Mouse (Mus musculus): ENCODE measurements around the gene Cyp24a1. TPM values are rescaled to one million over a fixed set of nuclear protein-coding genes. Genes with fewer than 3 reads are reported as not detected.
A peak's percentile ranks its signal among the peaks of the same experiment; 100 is the strongest.
"Not testable (repeated sequence)": the region's sequence is repeated elsewhere in the genome, so short reads cannot be mapped to it uniquely, and the experiment has no call there.

Cyp24a1 gene
- total RNA-seq, 2 experiments from 2014 or later: not detected

- DNase-seq: no peak
Observed at GRCm38 (mm10) chr2:170494784-170495710, 1.9 kb downstream of the Cyp24a1 start.

DNA sequence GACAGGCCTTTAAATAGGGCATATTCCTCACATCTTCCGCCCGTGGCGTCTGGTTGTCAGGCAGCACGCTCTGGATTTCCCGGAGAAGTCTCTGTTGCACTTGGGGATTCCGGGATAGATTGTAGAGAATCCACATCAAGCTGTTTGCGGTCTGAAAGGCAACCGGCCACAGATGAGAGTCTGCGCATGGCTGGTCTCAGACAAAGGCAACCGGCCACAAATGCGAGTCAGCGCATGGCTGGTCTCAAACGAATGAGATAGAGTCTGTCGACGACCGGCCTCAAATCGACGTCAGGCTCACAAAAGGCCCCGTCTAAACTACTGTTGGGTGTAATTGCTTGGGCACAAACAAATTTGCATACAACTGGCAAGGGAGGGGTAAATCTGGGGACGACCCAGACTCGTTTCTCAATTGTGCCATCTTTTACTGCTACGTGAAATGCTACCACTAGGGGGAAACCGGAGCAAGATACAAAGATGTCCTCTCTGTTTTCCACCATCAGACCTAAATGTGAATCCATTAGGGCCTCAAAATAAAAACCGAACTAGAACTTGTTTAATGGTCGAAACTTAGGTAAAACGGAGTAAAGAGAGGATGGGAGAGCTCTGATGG is 8.9 kb downstream of the Cyp24a1 start:
- no peak for DNase-seq

DNA sequence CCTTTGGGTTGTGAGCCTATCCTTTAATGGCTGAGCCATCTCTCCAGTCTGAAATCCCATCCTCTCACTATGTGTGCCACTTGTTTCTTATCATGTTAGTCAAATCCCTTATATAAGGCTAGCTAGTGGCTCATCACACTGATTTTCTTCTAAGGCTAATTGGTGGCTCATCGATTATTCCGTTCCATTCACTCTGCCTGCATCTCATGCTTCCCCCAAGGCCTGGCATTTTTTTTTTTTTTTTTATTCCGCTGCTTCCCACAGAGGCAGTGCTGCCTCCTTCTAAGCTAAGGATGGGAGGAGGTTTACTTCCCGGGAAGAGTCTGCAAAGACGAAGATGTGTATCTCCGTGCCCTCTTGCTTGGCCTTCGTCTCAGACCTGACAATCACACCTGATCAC is 9.7 kb downstream of the Cyp24a1 start:
- DNase-seq: no peak

GRCm38 (mm10) chr2:170483914-170484313 is 13.0 kb downstream of the Cyp24a1 start:
- no peak for DNase-seq

- no peak for DNase-seq
Observed at GRCm38 (mm10) chr2:170482019-170482540, 14.9 kb downstream of the Cyp24a1 start.

GRCm38 (mm10) chr2:170476643-170477042 is 20.3 kb downstream of the Cyp24a1 start:
- no peak for DNase-seq

GRCm38 (mm10) chr2:170476215-170476614 is 20.7 kb downstream of the Cyp24a1 start:
- no peak for DNase-seq

DNA sequence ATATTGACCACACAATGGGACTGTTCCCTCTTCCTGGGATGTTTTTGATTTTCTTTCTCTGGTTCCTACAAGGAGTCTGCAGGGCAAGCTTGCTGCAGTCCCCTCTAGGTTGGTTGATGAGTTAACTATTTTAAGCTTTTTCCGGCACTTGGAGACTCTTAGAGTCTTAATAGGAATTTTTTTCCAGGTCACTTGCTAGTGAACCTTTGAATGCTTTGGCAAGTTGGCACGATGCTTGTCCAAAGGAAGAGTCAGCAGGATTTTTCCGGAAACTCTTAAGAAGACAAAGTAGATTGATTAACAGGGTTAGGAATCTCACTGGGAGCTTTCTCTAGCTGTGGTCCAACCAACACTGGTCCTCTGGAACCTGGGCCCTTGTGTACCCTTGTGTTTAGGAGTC is 21.8 kb downstream of the Cyp24a1 start:
- no peak for DNase-seq

- no peak for DNase-seq
Observed at GRCm38 (mm10) chr2:170474125-170474524, 22.8 kb downstream of the Cyp24a1 start.

DNA sequence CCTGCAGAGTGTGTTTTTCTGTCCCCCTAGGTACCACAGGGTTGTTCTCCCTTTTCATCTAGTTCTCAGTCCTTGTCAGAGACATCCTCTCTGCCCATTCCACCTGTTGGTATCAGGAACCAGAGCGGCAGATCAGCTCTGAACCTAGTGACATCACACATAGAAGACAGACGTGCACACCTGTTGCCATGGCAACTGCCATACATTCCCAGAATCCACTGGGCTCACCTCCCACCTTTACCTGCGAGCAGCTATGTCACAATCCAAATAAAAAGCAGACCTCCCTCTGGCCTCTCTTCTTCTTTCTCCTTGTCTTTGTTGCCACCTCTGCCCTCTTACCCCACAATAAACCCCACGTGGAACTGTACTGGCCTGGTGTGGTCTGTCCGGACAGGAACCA is 26.4 kb downstream of the Cyp24a1 start:
- DNase-seq: no peak

GRCm38 (mm10) chr2:170469616-170470308 is 27.2 kb downstream of the Cyp24a1 start:
- DNase-seq: no peak

DNA sequence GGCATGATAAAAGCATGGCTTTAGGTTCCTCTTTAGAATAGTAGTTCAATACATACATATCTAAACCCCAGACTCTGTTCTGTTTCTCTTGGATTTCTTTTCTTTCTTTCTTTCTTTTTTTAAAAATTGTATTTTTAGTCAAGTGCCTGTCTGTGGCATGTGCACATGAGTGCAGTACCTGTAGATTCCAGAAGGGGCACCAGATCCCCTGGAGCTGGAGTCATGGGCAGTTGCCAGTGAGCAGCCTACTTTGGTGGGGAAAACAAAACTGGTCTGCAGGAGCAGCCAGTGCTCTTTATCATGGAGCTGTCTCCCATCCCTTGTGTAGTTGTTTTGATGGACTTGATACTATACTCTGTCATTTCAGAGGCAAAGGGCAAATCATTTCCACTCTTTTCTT is 28.9 kb downstream of the Cyp24a1 start:
- no peak for DNase-seq

GRCm38 (mm10) chr2:170464817-170465216 is 32.1 kb downstream of the Cyp24a1 start:
- no peak for DNase-seq

GRCm38 (mm10) chr2:170461652-170462051 is 35.3 kb downstream of the Cyp24a1 start:
- DNase-seq: no peak

DNA sequence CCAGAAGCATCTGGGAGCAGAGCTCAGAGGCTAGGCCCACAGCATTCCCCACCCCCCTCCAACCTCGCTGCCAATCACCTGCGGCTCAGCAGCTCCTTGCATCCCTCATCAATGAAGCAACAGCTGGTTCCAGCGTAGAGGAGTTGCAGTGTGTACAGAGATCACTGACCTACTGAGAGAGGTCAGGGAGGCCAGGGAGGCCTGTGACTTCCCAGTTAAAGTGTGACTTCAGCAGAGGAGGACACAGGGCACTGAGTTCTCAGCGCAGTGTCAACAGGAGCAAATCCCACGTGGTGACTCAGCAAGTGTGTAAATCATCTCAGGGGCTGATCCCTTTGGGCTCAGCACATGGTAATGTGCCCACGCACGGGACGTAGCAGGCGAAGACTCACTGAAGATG is 37.1 kb downstream of the Cyp24a1 start:
- no peak for DNase-seq

DNA sequence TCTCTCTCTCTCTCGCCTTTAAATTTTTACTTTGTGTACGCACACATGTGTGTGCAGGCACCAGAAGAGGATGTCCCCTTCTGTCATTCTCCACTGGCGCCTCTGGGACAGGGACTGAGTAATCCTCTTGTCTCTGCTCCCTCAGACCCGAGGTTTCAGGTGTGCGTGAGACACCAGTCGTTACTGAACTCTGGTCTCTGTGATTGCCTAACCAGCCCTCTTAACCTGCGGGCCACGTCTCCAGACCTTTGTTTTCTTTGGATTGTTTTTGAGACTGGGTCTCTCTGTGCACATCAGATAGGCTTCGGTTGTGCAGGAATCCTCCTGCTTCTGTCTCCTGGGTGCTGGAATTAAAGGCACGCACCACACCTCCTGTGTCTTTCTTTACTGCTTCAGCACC is 37.8 kb downstream of the Cyp24a1 start:
- DNase-seq: no peak

DNA sequence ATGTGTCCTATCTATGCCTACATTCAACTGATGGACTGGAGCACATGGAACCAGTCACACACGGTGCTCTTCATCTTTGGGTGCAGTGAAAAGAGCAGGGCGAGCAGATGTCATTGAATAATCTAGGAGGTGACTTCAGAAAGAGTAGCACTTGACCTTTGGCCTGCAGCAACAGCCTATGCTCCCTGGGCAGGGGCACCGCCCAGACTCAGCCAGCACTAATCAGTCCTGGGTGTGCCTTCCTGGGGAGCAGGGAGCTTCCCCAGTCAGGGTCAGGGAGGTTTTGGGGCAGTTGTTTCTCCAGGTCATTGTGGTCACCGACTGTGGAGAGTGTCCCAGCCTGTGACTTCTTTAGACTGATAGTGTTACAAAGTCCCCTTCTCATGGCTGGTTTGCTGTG is 43.1 kb downstream of the Cyp24a1 start:
- DNase-seq: not testable (repeated sequence)

DNA sequence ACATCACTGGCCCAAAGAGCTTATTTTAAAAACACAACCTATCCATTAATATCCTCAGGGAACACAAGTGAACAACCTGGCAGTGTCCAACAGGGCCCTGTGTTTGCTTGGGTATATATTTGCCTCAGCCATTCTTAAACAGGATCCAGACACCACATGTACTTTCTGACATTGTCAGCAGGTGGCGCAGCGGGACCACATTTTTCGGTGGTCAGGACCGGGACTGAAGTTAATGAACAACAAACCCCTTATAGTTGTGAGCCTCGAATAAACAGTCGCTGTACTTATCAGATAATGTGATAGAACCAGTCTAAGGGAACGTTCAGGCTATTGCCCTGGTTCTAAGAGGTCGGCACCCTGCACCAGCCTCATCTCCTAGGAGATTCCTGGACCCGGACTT is 46.0 kb downstream of the Cyp24a1 start:
- peak; percentile 31 for DNase-seq

DNA sequence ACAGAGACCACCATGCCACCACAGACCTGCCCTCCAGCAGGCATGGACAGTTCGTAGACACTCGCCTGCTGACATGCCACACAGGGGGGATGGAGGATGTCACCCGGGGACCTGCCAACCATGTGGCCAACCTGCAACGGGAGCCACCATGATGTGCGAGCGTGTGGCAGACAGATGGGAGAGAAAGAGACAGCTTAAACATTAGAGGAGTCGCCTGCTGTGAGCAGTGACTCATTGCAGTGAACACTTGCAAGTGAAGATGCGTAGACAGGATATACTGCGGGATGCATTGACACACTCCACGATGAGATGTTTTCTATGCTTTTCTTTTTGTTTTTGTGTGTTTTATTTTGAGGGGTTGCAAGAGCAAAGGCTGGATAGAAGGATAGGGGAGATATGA is 49.3 kb downstream of the Cyp24a1 start:
- no peak for DNase-seq

- DNase-seq: no peak
Observed at GRCm38 (mm10) chr2:170446843-170447383, 50.0 kb downstream of the Cyp24a1 start.

GRCm38 (mm10) chr2:170445861-170446260 is 51.1 kb downstream of the Cyp24a1 start:
- DNase-seq: no peak

GRCm38 (mm10) chr2:170442535-170442934 is 54.4 kb downstream of the Cyp24a1 start:
- no peak for DNase-seq

Measured in gastrocnemius, postnatal 25 days (tissue).